Mouse (Mus musculus): ENCODE measurements around the gene Maco1.

DNA sequence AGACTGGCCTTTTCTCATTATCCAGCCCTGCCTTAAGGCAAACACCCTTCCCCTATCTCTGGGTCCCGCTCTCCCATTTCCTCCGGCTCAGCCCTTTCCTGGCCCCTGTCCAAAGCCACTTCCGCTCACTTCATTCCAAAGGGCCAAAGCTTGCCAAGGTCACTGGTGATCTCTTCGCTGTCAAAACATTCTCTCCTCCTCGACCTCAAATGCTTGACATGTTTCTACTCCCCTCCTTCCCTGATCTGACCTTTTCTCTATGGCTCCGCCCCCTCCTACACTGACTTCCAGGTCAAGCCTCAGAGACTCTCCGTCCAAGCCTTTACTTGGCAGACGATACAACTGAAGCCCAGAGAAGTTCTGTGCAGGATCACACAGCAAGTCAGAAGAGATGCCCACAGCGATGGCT is 92.3 kb downstream of the Maco1 start:
- TF ChIP-seq MAFK (IDR thresholded peaks at IDR 0.05; ENCODE audit: insufficient read depth, low read depth, low read length) = no peak
- TF ChIP-seq HCFC1 (IDR thresholded peaks at IDR 0.05; ENCODE audit: borderline replicate concordance, insufficient read depth, low read length) = no peak
